Mouse (Mus musculus): ENCODE results near the gene Nrm.
"Not testable (repeated sequence)": the region's sequence is repeated elsewhere in the genome, so short reads cannot be mapped to it uniquely, and the experiment has no call there.

Nrm gene

DNA sequence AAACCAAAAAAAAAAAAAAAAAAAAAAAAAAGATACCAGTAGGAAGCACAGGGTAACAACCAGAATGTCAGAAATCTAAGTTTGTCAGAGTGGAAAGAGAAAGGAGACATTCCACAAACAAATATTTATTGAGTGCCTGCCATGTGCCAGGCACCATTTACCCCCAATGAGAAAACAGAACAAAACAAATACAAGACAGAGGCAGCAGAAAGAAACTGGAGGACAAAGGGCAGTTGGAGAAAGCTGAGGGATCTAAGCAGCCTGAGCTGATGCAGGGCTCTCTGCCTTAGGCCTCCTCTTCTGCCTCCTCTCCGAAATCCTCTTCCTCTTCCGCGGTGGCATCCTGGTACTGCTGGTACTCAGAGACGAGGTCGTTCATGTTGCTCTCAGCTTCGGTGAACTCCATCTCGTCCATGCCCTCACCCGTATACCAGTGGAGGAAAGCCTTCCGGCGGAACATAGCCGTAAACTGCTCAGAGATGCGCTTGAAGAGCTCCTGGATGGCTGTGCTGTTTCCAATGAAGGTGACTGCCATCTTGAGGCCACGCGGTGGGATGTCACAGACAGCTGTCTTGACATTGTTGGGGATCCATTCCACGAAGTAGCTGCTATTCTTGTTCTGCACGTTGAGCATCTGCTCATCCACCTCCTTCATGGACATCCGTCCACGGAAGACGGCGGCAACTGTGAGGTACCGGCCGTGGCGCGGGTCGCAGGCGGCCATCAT is 26.3 kb upstream of the Nrm start:
- no peak for DNase-seq (ENCODE audit: low spot score in 2 of 2)

DNA sequence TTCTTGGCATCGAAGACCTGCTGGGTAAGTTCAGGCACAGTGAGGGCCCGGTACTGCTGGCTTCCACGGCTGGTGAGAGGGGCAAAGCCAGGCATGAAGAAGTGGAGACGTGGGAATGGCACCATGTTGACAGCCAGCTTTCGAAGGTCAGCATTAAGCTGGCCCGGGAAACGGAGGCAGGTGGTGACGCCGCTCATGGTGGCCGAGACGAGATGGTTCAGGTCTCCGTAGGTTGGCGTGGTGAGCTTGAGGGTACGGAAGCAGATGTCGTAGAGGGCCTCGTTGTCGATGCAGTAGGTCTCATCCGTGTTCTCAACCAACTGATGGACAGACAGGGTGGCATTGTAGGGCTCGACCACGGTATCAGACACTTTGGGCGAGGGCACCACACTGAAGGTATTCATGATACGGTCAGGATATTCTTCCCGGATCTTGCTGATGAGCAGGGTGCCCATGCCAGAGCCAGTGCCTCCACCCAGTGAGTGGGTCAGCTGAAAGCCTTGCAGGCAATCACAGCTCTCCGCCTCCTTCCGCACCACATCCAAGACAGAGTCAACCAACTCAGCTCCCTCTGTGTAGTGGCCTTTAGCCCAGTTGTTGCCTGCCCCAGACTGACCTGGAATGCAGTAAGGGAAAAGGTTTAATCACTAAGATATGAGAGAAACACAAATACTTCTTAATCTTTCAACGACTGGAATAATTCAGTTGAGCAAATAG is 25.5 kb upstream of the Nrm start:
- no peak for DNase-seq (ENCODE audit: low spot score in 2 of 2)

DNA sequence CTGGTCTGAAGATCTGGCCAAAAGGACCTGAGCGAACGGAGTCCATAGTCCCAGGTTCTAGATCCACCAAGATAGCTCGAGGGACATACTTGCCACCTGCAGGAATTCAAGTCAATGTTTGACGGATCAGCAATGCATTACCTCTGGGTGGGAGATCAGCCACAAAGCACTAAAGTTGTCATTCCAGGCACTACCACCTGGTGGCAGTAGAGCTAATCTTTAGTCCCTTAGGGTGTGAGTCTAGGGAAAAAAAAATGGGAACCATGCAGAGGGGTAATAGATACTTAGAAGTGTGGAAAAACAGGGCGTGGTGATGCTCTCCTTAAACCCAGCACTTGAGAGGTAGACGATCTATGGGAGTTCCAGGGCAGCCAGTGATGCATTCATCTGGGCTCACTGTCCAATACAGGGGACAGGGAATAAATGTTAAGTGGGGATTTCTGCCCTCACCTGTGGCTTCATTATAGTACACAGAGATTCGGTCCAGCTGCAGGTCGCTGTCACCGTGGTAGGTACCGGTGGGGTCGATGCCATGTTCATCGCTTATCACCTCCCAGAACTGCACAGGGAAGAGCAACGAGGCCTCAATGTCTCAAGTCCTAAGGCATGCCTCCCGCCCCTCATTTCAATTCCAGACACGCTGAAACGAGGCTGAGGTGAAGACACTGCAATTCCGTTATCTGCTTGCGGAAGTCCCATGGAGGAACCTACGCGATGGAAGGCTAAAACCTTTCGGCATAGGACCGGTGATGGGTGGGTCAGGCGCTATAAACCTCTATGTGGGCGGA is 24.7 kb upstream of the Nrm start:
- peak; percentile 60 to 82 for DNase-seq (ENCODE audit: low spot score in 2 of 2)

DNA sequence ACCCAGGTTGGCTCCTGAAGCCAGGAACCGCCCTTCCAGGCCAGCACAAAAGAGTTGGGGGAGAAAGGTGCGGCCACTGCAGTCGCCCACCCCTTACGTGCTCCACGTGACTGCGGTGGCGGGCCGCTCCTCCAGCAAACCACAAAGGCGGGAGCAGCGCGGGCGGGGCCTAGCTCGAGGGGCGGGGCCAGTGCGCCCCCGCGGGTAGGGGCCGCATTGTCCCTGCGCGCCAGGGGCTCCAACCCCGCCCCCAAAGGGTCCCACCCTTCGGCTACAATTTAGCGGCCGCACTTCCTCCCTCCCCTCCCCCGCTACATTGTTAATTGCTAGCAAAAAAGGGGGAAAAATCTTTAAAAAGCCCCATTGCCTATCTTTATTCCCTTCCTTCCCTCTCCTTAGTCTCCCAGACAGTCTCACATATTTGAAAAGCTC is 24.1 kb upstream of the Nrm start:
- peak; percentile 81 to 82 for DNase-seq (ENCODE audit: low spot score in 2 of 2)

DNA sequence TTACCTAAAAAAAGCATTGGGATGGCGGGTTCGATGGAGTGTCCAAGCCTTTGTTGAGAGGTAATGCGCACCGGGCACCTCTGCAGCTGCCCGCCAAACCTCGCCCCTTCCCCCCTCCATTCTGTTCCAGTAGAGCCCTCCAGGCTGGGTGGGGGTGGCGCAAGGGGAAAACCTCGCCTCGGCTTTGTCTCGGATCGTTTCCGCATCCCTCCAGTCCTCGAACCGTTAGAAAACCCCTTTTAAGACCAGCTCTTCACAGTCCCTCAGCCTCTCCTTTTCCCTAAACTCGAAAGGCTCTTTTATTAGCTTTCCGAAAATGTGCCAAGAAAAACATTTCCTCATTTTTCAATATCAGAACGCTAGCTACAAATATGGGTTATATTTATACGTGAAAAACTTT is 23.6 kb upstream of the Nrm start:
- no peak for DNase-seq (ENCODE audit: low spot score in 2 of 2)

DNA sequence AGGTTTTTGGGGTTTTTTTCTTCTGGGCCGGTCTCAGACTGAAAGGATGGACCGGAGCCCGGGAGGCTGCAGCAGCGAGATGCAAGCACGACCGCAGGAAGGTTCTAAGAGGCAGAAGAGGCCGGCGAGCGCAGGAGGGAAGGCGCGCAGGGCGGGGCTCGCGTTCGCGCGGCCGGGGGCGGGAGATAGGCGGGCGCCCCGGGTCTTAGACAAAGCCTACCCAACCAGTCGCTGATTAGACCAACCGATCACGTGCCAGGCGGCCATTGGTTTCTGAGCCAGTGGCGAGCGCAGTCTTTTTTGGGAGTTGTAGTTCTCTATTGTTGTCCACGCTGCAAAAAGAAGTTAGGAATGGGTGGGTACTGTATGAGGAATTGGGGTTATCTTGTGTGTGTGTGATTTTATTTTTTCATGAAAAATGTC is 23.0 kb upstream of the Nrm start, which contains the start of gene Tubb5:
Tubb5 (minus strand) TSS at position 185 of the 423 bp plus-strand sequence.
- peak; percentile 91 to 93 for DNase-seq (ENCODE audit: low spot score in 2 of 2)

DNA sequence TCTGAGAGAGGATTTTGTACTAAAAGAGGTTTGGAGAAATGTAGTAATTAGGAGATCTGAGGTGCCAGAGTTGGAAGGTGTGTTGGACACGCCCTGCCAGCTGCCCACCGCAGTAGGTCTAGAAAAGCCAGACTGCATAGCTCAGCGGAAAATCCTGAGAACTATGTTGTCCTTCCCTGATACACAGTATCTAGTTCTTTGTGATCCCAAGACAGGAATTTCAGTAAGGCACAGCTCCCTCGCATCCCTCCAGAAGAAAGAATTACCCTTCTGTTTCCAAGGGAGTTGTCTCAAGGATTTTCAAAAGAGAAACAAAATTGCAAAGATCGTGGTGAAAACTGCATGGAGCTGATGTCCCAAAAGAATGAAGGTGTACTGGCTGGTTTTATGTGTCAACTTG is 22.5 kb upstream of the Nrm start:
- DNase-seq (ENCODE audit: low spot score in 2 of 2) = no peak

DNA sequence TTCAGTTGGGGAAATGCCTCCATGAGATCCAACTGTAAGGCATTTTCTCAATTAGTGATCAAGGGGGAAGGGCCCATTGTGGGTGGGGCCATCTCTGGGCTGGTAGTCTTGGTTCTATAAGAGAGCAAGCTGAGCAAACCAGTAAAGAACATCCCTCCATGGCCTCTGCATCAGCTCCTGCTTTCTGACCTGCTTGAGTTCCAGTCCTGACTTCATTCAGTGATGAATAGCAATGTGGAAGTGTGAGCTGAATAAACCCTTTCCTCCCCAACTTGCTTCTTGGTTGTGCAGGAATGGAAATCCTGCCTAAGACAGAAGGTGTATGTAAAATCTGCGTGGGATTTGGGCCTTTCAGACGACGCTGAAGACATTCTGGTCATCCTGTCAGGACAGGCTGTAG is 22.1 kb upstream of the Nrm start:
- DNase-seq (ENCODE audit: low spot score in 2 of 2) = not testable (repeated sequence)

DNA sequence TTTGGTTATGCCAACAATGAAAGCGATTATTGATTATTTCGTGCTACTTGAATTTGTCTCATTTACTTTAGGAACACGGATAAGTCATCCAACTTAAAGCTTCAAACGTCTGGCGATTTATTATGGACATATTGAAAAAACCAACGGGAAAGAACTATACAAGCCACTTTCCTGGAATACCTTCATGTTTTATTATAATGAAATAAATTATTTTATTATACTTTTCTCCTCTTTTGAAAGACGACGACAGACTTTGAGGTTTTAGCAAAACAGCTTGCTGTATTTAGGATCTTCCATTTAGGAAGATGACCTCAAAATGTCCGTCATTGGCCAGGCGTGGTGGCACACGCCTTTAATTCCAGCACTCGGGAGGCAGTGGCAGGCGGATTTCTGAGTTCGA is 20.6 kb upstream of the Nrm start:
- no peak for DNase-seq (ENCODE audit: low spot score in 2 of 2)

DNA sequence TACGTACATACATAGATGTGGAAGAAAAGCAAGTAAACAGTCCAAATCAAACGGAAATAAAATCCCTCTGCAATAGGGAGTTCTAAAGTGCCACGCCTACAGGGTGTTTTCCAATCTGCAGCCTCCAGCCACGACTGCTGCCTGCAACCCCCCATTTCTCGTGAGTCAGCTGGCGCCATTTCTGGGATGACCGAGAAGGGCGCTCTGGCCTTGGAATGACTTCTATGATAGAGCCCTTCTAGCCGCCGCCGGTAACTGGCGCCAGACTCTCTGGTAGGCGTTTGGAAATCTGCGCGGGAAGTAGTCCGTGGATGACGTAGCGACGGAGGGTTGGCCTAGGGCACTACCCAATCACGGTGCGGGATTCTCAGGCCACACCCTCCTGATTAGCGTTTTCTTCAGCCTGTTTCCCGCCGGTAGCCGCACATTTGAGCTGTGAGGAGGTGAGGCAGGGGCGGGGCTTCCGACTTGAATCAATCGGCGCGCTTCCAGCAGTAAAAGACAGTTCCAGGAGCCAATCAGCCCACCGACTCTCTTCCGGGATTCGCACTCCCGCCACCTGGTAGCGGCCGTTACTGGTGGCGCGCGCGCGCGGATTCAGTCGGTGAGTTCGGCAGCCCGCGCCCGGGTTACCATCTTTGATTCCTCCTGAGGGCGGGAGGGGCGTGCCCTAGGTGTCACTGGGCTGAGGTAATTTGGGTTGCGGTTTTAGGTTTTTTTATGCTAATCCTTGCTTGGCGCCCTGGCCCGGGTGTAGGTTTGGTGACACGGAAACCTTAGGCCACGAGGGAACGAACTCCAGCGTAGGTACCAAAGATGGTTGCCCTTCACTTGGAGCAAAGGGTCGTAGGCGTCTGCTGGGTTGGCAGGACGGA is 19.8 kb upstream of the Nrm start, which contains the start of gene Mdc1:
Mdc1 (plus strand) TSS at position 440 of the 875 bp plus-strand sequence.
- DNase-seq (ENCODE audit: low spot score in 2 of 2) = peak; percentile 96 to 97

DNA sequence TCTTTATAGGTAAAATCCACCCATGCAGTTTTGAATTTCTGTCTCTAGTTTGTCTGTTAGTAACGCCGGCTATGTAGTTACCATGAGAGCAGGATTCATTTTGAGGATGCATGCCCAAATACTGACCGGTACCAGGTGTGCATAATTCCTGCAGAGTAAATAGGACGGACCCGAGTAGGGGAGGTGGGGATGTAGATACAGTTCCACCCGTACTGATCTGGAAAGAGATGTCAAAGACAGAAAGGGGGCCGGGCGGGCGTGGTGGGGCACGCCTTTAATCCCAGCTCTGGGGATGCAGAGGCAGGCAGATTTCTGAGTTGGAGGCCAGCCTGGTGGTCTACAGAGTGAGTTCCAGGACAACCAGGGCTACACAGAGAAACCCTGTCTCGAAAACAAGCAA is 19.1 kb upstream of the Nrm start:
- DNase-seq (ENCODE audit: low spot score in 2 of 2) = no peak

DNA sequence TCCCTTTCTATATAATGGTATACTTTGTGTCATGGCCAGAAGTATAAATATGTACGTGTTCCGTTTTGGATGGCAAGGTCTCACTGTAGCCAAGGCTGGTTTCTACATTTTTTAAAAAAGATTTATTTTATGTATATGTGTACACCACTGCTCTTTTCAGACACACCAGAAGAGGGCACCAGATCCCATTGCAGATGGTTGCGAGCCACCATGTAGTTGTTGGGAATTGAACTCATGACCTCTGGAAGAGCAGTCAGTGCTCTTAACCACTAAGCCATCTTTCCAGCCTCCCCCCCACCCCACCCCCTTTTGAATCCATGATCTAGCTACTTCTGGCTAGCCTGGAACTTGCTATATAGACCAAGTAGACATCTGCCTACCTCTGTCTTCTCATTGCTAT is 17.6 kb upstream of the Nrm start:
- no peak for DNase-seq (ENCODE audit: low spot score in 2 of 2)

DNA sequence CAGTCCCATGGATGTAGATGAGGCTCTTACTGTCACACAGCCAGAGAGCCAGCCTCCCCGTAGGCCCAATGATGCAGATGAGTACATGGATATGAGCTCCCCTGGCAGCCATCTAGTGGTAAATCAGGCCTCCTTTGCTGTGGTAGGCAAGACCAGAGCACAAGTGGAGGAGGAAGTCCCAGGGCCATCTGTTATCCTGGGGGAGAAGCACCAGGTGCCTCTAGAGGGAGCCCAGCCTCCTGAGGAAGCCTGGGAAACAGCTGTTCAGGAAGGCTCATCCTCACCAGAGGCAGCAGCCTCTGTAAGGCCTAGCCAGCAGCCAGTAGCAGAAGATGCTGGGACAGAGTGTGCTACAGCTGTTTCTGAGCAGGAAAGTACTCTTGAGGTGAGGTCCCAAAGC is 13.0 kb upstream of the Nrm start:
- DNase-seq (ENCODE audit: low spot score in 2 of 2) = no peak

DNA sequence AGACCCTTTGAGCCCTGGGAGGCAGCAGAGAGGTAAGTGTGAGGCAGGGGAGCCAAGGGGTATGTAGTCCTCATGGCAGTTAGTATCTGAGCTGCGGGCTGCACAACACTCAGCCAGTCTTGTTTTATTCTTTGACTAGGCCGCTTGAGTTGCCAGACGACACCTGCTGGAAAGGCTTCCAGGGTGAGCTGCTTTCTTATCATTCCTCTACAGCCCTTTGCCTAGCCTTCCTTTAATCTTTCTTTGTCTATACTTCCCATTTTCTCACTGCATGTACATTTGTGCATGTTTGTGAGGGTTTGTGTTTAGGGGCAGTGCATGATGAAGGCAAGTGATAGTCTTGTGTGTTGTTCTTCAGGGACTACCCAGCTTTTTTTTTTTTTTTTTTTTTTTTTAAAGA is 10.1 kb upstream of the Nrm start:
- DNase-seq (ENCODE audit: low spot score in 2 of 2) = no peak

DNA sequence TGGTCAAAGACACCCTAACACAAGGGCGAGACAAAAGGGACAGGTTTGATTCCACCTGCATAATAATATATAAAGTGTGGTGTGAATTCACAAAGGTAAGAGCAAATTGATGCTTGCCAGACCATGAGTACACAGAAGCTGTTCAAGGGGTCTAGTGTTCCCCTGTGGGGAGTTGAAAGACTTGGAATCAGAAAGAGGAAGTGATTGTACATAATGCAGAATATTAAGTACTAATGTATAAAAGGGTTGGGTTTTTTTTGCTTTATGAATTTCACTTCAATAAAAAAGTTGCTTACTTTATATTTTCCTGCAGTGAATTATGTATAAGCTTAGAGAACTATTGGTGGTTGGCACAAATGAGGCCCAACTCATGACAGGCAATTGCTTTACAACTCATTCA is 1.7 kb upstream of the Nrm start:
- no peak for DNase-seq (ENCODE audit: low spot score in 2 of 2)

DNA sequence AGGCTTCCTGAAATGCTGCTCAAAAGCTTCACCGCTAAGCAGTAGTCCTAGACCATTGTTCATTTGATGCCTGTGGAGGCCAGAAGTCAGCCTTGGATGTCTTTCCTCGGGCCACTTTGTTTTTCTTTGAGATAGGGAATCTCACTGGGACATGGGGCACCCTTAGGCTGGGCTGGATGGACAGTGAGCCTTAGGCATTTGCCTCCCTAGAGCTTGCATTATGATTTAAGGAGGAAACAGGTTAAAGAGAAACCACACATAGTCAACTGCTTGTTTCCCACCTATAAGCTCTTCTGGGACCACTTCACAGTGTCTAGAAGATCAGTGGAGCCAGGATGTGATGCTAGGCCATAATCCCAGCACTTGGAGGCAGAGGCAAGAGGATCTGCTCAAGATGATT is 1.3 kb upstream of the Nrm start:
- DNase-seq (ENCODE audit: low spot score in 2 of 2) = no peak

DNA sequence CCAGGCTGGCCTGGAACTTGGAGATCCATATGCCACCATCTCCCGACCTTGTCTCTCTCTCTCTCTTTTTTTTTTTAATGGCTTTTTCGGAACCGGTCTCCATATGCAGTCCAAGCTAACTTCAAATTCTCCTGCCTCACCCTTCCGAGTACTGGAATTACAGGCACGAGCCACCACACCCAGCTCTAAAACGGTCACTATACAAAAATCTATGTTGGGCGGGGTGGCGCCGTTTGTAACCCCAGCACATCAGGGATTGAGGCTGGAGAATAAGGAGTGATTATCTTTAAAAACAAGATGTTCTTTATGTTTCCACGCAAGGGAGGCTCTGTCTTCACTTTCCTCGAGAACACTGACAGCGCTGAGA is 304 bp upstream of the Nrm start:
- DNase-seq (ENCODE audit: low spot score in 2 of 2) = no peak

DNA sequence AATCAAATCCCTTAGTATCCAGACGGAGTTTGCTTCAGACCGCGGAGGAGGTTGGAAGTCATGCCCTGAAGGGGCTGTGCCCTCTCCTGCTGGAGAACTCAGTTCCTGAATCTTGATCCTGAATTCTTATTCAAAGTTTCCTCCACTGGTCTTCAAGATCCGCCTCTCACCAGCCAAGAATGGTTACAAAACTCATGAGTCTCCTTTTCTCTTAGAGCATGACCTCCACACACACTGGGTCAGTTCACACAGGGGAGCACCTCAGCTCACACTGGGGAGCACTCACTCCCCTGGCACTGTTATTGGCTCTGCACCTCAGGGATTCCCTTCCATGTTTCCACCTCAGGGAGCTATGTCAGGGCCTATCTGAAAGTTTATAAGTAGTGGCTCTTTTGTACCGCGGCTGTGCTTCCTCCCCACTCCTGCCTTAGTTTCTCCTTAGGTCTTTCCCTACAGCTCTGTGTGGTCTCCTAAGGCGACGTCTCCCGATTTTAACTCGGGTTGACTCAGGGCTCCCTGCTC is 3.8 kb downstream of the Nrm start:
- DNase-seq (ENCODE audit: low spot score in 2 of 2) = no peak

DNA sequence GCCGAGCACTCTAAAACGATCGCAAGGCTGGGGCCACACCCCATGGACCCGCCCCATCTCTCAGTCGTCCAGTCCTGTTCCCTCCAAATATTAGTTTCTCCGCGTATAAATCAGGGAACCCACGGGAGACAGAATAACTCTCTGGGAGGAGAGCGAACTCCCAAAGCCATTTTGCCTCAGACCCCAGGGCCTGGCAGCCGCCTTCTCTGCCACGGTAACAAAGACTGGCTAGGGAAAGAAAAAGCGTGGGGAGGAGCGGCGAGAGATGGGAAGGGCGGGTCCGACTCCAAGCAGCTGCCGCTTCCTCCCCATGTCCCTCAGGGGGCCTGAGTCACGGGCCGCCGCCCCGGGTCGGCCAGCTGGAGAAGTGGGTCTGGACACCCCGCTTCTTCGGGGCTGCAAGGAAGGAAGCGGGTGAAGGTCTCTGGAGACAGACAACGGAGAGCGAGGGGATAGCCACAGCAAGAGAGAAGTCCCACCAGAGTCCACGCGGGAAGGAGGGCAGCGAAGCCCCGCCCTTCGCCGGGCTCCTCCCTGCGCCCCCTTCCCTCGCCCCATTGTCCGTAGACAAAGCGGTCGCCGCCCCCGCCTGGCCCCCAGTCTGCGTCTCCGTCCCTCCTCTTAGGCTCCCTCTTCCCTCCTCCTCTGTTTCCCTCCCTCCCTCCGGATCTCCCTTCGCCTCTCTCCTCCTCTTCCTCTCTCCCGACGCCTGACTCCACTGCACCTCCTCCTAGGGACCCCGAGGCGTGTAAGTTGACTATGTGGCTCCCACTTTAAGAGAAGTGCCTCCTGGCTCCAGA is 4.6 kb downstream of the Nrm start, which contains the start of gene Ppp1r18:
Ppp1r18 (plus strand) TSS at position 113 of the 800 bp plus-strand sequence.
- peak; percentile 43 to 56 for DNase-seq (ENCODE audit: low spot score in 2 of 2)

DNA sequence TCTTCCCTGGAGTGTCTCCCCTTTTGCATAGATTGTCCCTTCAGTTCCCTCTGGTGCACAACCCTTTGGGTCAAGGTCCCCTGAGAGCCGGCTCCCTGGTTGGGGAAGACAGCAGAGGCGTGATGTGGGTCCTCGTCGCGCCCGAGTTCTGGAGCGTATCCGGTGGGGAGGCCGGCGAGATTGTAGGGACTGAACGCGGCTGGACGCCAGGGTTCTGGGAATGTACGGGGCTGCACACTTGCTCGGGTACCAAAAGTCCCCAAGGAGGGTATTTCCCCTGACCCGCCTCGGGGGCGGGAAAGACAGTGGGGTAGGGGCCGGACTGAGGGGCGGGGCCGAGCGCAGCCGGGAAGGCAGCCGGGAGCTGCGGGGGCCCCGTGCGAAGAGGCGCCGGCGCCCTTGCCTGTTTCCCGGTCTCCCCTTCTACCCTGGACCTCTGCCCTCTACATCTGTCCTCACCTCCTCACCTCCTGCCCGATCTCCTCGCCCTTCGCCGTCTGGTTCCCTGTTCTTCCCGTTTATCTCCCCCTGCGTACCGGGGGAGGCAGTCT is 5.2 kb downstream of the Nrm start:
- peak; percentile 34 to 45 for DNase-seq (ENCODE audit: low spot score in 2 of 2)

Data from spleen, postnatal 14 days (tissue).